Mouse (Mus musculus) hindlimb bud, embryonic 11.5 days (tissue): Measurements from ENCODE around the gene Tmcc2.

Experiments used
- DNase-seq: peaks from one replicate; pipeline ENCODE4 v3.0.0-alpha.2; 2012; ENCODE audit warnings: low read depth, low spot score; ENCODE audit errors: extremely low spot score

Gene Tmcc2

DNA sequence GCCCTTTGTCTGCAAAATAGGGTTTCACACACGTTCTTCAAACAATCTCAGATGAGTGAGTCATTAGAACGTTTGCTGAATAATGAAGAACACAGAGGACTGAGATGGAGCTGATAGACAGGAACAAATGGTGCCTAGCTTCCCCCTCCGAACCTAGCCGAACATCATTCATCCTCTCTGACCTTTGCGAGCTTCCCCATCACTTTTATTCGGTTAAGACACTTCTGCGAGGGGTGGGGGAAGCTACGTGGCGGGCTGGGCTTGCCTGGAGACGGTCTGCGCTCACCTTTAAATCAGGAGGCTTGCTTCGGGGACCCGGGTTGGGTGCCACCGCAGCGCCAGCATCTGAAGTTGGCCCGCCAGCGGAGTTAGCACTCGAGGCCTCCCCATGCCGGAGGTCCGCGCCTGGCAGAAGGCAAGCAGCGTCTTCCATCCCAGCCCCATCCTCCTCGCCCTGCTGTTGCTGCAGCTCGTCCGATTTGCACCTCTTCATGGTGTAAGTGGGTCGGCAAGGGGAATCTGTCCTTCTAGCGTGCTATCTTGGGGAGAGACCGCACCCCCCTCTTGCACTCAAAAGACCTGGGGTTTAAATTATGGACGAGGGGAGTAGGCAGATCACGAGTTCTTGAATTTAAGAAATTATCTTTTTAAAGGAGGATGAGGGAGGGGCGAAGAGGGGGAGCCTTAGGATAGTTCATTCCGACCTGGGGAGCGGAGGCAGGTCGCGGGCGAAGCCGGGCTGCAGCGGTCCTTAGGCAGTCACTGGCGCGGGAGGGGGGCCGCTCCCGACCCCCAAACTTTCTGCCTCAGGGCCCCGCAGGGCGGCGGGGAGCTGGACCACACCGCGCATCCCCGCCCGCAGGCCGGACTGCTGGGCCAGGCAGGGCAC lies at the start of gene Tmcc2:
Gene Tmcc2, minus strand, starts transcription at position 591 of the 889 bp plus-strand sequence.
- DNase-seq = no peak

DNA sequence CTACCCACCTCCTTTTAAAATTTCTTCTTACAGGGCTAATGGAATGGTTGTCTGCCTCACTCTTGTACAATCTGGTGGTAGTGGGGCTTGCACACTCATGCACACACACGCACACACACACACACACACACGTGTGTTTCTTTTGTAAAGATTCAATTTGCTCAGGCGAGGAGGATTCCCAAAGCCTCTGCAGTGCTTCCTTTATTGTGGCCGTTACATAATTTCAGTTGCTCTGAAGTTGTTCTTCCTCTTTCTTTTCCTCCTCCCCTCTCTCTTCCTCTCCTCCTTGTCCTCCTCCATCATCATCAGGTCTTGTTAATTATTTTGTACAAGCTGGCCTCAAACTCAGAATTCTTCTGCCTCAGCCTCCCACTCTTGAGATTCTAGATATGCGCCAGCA lies 46.3 kb upstream of the Tmcc2 start:
- DNase-seq = no peak

DNA sequence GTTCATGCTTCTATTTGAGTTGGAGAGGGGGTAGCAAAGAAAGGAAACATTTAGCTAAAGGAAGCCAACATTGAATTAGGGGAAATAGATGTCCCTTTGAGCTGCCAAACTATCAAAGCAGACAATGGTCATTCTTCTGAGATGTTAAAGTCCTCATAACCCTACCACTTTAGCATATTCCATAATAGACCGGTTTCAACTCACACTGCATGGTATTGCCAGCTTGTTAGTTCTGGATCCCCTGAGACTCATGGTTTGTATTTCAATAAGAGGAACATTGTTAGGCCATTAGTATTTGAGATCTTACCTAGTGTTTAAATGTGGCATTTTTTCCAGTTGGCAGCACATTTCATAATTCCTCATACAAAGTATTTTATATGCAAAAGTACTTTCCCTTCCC lies 45.9 kb upstream of the Tmcc2 start:
- no peak for DNase-seq

DNA sequence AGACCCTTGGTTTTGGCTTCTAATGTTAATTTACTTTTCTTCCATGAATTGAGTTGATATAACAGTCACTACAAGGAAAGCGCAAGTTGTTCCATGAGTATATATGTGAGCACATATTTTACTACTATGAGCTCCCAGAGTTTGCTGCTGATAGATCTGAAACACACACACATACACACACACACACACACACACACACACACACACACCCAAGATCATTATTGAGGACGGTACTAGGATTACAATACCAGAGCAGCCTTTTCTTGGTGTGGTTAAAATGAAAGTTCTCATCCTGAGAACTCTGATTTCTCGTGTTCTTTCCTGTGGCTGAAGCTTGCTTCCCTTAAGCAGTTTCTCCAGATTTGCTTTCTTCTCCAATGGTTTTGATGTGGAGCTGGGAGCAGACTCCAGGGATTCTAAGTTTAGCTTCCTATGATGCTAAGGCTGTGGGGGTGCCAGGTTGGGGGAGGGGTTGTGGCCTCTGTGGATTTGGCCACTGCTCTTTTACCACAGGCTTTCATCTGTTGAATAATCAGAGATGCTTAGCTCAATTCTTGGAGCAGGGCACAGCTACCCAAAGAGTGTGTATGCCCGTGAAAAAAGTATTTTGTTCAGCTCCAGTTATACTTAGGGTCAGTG lies 45.4 kb upstream of the Tmcc2 start:
- DNase-seq = no peak

GRCm38 (mm10) chr1:132434032-132434431 lies 43.0 kb upstream of the Tmcc2 start:
- DNase-seq = no peak

- DNase-seq = no peak
Measured at GRCm38 (mm10) chr1:132433349-132433748, 42.3 kb upstream of the Tmcc2 start.

DNA sequence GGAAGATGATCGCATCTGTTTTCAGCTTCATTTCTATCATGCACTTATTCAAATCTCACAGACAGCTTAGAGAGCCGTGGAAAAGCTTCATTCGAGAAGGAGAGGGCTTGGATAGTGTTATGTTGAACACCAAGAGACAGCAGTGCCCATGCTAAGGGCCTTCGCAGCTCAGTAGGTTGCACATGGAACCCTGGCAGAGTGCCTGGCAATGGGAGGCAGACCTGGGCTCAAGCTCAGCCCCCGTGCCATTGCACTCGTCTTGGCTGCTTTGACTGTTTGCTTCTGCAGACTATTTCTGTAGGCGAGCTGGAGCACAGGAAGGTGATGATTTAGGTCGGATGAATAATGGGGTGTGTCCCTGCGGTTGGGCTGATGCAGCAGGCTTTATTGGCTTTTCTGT lies 40.6 kb upstream of the Tmcc2 start:
- no peak for DNase-seq

- DNase-seq = no peak
Measured at GRCm38 (mm10) chr1:132430818-132431217, 39.7 kb upstream of the Tmcc2 start.

DNA sequence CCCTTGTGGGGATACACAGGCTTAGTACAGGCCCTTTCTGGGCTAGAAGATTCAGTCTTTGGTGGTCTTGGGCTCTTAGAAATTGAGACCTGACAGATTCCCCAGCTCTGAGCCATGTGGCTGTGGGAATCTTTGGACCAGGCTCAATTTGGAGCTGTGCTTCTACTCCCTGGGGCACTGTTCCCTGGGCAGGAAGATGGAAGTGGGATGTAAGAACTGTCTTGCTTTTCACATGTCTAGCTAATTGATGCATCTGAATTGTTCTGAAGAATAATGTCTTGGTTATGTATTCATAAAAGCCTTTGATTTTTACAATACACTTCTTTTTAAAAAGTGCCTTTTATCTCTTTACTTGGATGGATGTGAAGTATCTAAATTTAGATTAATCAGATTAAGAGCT lies 34.5 kb upstream of the Tmcc2 start:
- no peak for DNase-seq

DNA sequence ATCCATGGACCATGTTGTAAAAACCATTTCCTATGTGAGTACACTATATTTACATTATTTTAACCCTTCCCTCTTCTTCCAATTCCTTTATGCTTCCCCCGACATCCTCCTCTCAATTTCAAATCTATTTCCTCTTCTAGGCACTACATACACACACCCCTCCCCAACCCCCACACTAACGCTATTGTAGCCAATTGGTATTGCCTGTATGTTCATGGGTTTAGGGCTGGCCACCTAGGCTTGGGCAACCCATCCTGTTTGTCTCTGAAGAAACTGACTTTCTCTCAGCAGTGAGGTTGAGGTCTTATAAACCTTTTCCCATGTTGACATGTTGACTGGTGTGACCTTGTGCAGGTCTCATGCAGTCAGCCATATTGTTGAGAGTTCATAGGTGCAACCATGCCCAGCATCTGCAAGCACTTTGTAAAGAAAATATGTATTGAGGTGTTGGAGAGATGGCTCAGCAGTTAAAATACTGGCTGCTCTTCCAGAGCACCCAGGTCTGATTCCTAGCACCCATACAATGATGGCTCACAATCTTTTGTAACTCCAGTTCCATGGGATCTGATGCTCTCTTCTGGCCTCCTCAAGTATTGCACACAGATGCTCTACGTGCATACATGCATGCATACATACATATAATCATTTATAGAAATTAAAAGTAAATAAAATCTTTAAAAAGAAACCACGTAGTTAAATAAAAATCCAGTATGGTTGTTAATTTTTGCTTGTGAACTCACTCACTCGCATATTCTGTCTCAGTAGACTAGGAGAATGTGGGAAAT lies 32.0 kb upstream of the Tmcc2 start:
- DNase-seq = no peak

- DNase-seq = no peak
Measured at GRCm38 (mm10) chr1:132420662-132421061, 29.6 kb upstream of the Tmcc2 start.

DNA sequence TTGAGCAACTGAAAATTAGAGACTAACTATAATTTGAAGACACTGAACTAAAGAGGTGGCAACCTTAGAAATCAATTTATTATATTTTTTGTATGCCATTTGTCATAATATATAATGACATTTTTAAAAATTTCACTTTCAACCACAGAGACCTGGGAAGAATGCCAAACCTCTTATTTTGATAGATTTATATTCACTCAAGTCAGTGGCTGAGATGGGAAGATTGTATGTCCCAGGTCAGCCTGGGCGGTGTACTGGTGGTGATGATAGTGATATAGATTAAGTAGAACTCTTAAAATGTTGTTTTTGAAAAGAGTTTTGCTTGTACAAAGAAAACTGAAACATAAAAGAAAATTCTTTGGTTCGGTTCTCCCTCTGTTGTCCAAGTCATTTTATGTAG lies 29.1 kb upstream of the Tmcc2 start:
- DNase-seq = no peak

GRCm38 (mm10) chr1:132417319-132418251 lies 26.5 kb upstream of the Tmcc2 start, which contains the start of gene Dstyk:
Dstyk (plus strand) TSS chr1:132417555.
- peak; percentile 83 for DNase-seq

GRCm38 (mm10) chr1:132416943-132417290 lies 25.8 kb upstream of the Tmcc2 start:
- no peak for DNase-seq

- no peak for DNase-seq
Measured at GRCm38 (mm10) chr1:132416244-132416942, 25.3 kb upstream of the Tmcc2 start.

DNA sequence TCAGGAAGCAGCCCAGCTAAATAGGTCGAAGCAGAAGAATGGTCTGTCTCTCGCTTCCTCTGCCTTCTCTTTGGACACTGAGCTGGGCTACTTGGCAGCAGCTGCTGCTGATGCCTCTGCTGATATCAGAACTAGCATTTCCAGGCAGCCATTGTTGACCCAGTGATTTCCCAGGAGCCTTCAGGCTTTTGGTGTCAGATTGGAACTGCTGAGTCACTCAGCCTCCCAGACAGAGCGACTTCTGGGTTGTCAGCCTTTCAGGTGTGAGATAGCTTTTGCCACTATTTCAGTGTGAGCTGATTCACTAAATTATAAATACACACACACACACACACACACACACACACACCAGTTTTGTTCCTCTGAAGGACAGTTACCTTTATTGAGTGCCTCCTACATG lies 19.6 kb upstream of the Tmcc2 start:
- no peak for DNase-seq

DNA sequence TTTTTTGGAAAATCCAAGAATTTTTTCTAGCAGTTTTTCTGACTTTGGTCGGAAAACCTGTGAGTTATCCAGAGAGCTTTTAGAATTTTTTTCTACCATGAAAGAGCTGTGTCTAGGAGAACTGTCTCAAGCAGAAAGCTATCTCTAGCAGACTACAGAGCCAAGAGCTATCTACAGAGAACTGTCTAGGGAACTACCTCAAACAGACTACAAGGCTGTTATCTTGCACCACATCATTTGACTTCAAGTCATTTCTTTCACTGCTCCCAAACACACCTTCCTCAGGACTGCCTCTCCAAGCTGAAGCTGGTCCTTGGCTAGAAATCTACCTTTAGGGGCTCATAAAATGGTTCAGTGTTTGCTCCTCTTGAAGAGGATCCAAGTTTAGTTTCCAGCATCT lies 10.8 kb upstream of the Tmcc2 start:
- no peak for DNase-seq

DNA sequence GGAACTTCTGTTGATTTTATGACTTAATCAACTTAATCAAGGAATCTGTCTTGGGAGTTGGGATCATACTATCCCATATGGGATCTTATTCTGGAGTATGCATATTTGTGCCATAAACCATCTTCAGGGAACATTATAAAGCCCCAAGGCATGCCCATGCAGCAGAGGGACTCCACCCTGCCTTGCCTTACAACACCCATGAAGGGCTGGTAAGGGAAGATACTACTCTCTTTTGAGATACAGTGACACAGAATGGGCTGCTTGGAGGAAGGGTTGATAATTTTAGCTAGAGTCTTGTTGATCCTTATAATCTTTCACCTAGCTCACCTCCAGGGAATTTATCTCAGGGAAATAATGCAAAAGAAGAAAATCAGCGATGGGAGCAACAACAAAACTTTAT lies 9.5 kb upstream of the Tmcc2 start:
- no peak for DNase-seq

DNA sequence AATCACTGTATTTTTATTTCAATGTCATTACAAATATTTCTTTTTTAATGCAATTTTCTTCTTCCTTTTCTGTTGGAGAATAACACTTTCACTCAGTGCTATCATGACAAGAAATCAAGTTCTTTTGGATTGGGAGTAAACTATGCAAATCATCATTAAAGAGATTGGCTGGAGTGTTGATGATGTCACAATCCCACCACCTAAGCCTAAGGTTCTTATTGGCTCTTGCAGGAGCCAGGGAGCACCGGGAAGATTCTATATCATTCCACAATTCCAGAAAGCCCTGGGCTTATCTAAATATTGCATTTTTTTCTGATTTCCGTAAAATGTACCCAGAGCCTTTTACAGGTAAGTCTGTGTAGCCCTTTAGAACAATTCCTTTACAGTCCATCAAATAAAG lies 5.6 kb upstream of the Tmcc2 start:
- DNase-seq = no peak

- DNase-seq = no peak
Measured at GRCm38 (mm10) chr1:132392872-132393271, 1.8 kb upstream of the Tmcc2 start.
